Mouse (Mus musculus) embryo, embryonic 10 days (tissue): ENCODE measurements at regions not wholly inside any gene's neighbourhood (a gene's known extent, or its start where the extent isn't known, plus 50 kb on each side); places are given as distances from the start of the nearest gene placed in this dataset.

ENCODE experiments used
- DNase-seq: peaks from one replicate; pipeline ENCODE4 v3.0.0-alpha.2; 2015; ENCODE audit warnings: low spot score

DNA sequence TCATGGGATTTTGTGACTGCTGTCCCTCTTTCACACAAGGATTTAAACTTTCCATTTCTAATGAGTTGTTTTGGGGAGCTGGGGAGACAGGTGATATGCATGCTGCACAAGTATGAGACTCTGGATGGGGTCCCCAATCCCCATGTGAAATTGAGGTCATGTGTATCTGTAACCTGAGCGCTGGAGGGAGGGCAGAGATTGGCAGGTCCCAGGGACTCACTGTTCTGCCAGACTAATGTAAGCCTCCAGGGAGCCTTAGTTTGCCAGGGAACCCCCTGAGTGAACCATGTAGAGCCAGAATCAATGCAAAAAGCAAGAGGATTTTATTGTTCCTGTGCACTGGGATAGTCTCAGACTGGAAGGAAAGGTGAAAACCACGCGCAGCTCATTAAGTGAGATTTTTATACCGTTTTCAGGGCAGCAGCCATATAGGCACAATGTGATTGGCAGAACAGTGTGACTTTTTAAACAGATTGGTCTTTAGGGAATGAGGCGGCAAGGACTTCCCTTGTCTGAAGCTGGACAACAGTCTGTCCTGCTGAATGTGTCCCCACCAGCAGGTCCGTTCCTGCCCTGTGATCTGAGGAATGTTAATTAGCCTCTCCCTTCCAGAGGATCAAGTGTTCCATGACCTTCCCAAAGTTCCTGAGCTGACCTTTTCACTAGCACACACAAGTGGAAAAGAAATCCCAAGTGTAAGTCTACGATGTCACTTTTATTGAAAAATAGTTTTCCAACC, 59.9 kb upstream of the Oxgr1 start:
- DNase-seq = peak; percentile 57

- peak; percentile 18 for DNase-seq
Observed at GRCm38 (mm10) chr14:120102749-120103142, 60.5 kb upstream of the Oxgr1 start.

- DNase-seq = no peak
Observed at GRCm38 (mm10) chr14:120109846-120110245, 67.6 kb upstream of the Oxgr1 start.

- no peak for DNase-seq
Observed at GRCm38 (mm10) chr14:120113316-120113715, 71.1 kb upstream of the Oxgr1 start.

GRCm38 (mm10) chr14:120118582-120118981, 76.3 kb upstream of the Oxgr1 start:
- DNase-seq = no peak

DNA sequence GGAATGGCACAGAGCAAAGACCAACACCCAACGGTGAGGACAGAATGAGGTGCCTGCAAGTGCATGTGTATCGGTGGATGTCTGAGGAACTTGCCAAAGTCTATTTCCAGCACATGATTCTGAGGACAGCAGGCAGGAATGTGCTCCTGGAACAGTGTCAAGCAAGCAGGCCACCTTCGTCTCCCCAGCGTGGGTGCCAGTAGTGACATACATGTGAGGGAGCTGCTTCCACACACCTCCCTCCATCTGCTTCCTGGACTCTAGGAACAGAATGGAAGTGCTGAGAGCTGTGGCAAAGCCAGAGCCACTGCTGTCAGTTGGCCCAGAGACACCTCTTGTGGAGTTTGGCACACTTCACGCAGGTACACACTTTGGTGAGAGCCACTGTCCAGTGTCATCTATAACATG, 76.9 kb upstream of the Oxgr1 start:
- no peak for DNase-seq

DNA sequence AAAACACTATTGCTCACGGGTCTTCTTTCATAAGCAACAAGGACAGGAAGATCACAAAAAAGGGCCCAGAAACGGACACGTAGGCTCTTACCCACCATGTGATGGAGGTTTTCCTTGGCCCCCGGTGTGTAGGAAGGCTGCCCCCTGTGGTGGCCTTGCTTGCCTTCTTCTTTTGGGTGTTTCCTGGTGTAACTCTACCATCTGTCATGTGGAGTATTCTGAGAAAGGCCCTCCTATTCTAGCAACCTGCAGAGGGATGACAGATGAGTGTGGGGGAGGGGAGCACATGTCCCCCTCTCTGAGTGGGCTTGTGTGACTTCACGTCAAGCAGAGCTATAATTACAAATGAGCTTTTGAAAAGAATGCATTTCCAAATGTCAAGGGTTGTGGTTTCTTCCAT, 77.3 kb upstream of the Oxgr1 start:
- no peak for DNase-seq

DNA sequence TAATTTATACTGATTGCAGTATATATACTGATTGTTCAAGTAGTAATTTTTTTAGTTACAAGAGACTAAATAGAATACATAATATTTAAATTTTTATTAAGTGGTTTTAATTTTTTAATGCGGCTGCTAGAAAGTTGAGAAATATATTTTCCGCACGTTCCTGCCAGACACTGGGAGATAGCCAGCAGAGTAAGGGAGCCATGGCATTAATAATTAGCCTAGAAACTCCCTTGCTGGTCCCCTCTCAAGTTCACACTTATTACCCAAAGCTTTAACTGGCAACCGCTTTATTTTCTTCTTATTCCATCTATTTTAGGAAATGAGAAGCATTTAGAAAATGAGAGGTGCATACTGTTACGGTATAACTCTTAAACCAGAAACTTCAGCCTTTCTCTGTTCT, 78.0 kb upstream of the Oxgr1 start:
- no peak for DNase-seq

GRCm38 (mm10) chr14:120125315-120125714, 83.1 kb upstream of the Oxgr1 start:
- DNase-seq = no peak

DNA sequence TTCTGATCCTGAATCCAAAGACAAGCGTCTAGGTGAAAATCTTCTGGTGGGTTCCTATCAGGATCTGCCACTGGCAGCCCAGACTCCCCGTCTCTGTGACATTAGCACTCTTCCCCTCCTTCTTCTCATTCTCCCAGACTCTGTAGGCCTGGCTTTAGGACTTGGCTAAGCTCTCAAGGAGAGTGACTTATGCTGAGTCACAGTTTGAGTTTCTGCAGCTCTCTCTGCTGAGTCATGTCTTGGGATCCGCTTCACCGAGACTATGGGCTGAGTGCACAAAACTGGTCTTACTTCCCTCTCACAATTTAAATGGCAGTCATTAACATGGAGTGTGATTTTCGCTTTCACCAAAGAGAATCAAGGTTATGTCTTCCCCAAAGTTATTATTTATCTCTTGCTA, 85.2 kb upstream of the Oxgr1 start:
- no peak for DNase-seq

- no peak for DNase-seq
Observed at GRCm38 (mm10) chr14:120134346-120135008, 92.2 kb upstream of the Oxgr1 start.

DNA sequence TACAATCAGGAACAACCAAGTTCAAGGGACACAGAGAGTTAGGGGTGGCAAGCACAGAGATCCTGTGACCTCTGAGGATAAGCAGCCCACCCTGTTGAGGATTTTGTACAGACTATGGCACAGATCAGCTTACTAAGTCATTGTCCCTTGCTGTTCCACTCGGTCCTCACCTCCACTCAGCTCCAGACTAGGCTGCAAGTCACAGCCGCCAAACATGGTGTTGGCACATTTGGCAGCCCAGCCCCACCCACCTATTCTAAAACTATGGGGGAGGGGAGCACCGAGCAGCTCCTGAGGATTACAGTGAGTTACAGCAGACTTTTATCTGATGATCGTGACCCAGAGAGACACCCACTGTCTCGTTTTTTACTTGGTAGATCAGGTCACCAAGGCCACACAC, 93.0 kb upstream of the Oxgr1 start:
- DNase-seq = no peak

GRCm38 (mm10) chr14:120136736-120137135, 94.5 kb upstream of the Oxgr1 start:
- no peak for DNase-seq

DNA sequence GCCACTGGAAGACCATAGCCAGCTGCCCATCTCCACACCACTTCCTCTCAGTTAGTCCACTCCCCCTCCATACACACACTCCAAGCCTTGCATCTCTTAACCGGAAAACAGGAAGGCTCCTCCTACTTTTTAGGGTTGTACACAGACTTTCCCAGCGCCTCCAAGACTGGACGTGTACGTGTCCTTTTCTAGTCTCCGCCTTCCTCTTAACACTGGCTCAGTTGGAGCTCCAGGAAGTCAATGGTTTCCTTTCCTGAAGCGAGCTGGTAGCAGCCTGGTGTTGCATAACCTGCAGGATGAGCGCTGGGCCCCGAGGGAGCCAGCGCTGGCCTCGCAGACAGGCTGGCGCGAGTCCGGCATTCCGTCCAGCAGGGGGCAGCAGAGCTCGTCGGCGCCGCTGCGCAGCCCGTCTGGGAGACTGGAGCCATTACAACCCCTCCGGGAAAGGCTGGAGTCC, 95.5 kb upstream of the Oxgr1 start:
- peak; percentile 95 for DNase-seq

- no peak for DNase-seq
Observed at GRCm38 (mm10) chr14:120138546-120138945, 96.3 kb upstream of the Oxgr1 start.

- DNase-seq = no peak
Observed at GRCm38 (mm10) chr14:120139256-120139655, 97.0 kb upstream of the Oxgr1 start.

GRCm38 (mm10) chr14:120139671-120140071, 97.4 kb upstream of the Oxgr1 start:
- DNase-seq = peak; percentile 37

GRCm38 (mm10) chr14:120140211-120140610, 98.0 kb upstream of the Oxgr1 start:
- DNase-seq = no peak

- DNase-seq = no peak
Observed at GRCm38 (mm10) chr14:120140791-120141747, 98.8 kb upstream of the Oxgr1 start.

DNA sequence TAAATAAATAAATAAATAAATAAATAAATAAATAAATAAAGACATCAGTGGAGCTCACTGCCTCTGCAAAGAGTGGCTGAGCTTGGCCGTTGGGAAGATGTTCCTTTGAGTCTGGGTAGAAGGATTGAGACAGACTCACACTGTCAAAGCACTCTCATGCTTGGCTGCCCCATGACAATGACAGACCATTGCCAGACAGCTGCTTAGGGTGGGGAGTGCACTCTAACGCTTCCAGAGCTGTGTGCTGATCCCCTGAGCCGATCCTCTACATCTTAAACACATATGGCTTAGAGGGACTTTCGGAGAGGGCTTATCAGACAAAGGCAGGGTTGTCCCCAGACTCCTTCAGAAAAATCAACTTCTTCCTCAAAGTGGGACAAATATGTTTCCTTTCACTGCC, 100.0 kb upstream of the Oxgr1 start:
- peak; percentile 47 for DNase-seq

DNA sequence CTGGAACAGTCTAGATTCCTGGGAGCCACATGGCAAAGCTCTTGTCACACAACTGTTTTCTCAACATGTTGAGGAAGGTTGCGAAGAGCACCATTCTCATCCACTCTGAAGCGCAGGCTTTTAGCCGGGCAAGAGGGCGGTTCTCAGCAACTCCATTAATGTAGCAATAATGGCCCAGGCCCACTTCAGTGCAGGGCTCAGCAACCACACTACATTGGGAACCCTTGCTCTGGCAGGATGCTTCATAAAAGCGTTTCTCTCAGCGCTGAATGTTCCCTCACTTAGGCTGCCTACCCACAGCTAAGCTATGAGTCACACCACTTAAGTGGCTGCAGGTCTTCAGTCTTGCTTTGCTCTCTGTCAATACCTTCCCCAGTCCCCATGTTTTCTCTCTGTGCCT, 102.2 kb upstream of the Oxgr1 start:
- no peak for DNase-seq

GRCm38 (mm10) chr14:120146312-120146711, 104.1 kb upstream of the Oxgr1 start:
- no peak for DNase-seq
